Comparison of ENCODE assay signal across 9 mouse cellular contexts in genomic region chr8:111439189-111439588, GRCm38 (mm10). TPM values are rescaled to one million over a fixed set of nuclear protein-coding genes. Genes with fewer than 3 reads are reported as not detected.
DNase-seq lines count a peak whose midpoint lies in the region; ATAC-seq and TF ChIP-seq lines count a peak whose summit lies in the region.
"Had no signal": no experiment of that assay in that cellular context is flagged by ENCODE, and none has a peak within 500 bp of the region (broad histone marks: within the 10 kb centered on the region; RNA-seq: fewer than 3 reads in every experiment).

No protein-coding gene starts in this region.

- no peaks in the 10 kb centered on the region for H3K4me1 ChIP-seq in hindbrain, embryonic 11.5 days (replicated peaks; ENCODE audit: control insufficient read depth, insufficient read depth, low read length)
- no peaks in the 10 kb centered on the region for H3K4me1 ChIP-seq in hindbrain, embryonic 12.5 days
- peaks cover 2% of the 10 kb centered on the region; the same call in 1 of the 2 replicates for H3K4me1 ChIP-seq in testis, adult 2 months (ENCODE audit: control insufficient read depth, insufficient read depth, low read length)
- H3K4me1 ChIP-seq: embryonic facial prominence, embryonic 15.5 days had no signal

- intact Hi-C loops in left cerebral cortex, postnatal 14 days (cut with DNase I): loop anchor here (1.0 kb wide), 1 partner anchor 96 kb away; no protein-coding TSS in a partner anchor

- H3K36me3 ChIP-seq in hindbrain, embryonic 11.5 days (ENCODE audit: control insufficient read depth, insufficient read depth, low read length): no peaks in the 10 kb centered on the region
- no peaks in the 10 kb centered on the region for H3K36me3 ChIP-seq in hindbrain, embryonic 12.5 days
- H3K36me3 ChIP-seq in testis, adult 2 months (ENCODE audit: control insufficient read depth, insufficient read depth, low read length): no peaks in the 10 kb centered on the region
- H3K36me3 ChIP-seq: embryonic facial prominence, embryonic 15.5 days had no signal

- no peak overlapping the region for H3K4me2 ChIP-seq in hindbrain, embryonic 11.5 days (replicated peaks; ENCODE audit: low read depth, low read length)
- H3K4me2 ChIP-seq in hindbrain, embryonic 12.5 days (replicated peaks): no peak overlapping the region
- H3K4me2 ChIP-seq: embryonic facial prominence, embryonic 15.5 days had no signal

- no peaks in the 10 kb centered on the region for H3K27me3 ChIP-seq in hindbrain, embryonic 11.5 days (ENCODE audit: control insufficient read depth, insufficient read depth, low read length)
- H3K27me3 ChIP-seq in hindbrain, embryonic 12.5 days: no peaks in the 10 kb centered on the region
- H3K27me3 ChIP-seq in testis, adult 2 months (ENCODE audit: control insufficient read depth, insufficient read depth, low read length): no peaks in the 10 kb centered on the region
- H3K27me3 ChIP-seq: embryonic facial prominence, embryonic 15.5 days had no signal

- 0 out of 2 replicates have a peak, but pooled peaks have one; percentile 13 for TF ChIP-seq CTCF in testis, adult 2 months (IDR thresholded peaks at IDR 0.05; ENCODE audit: control insufficient read depth, insufficient read depth, insufficient replicate concordance, low read depth, low read length)

- peak; percentile 80 for DNase-seq in hindbrain, embryonic 11.5 days (ENCODE audit: low spot score)
- DNase-seq in c-Kit-positive CD71-positive TER-119-positive erythroid progenitor cells, embryonic 14.5 days (ENCODE audit: low spot score): peak; percentile 36
- peak; percentile 61 to 94 for DNase-seq in frontal cortex, adult 2 months (ENCODE audit: extremely low spot score in 1 of 2, low spot score in 1 of 2)
- DNase-seq in kidney, adult 11 months: peak; percentile 71
- DNase-seq in left cerebral cortex, postnatal 14 days (ENCODE audit: low spot score in 2 of 2): peak; percentile 87 to 90
- peak; percentile 84 for DNase-seq in naive thymus-derived CD4-positive, alpha-beta T cell, adult 2 months (ENCODE audit: low read depth)

- TF ChIP-seq POLR2A in testis, adult 2 months (IDR thresholded peaks at IDR 0.05; ENCODE audit: control insufficient read depth, low read depth, low read length): no peak

- no peak for ATAC-seq in hindbrain, embryonic 11.5 days (ENCODE audit: low FRiP score)
- ATAC-seq in hindbrain, embryonic 12.5 days (ENCODE audit: low FRiP score): no peak

- no peak overlapping the region for H3K4me3 ChIP-seq in hindbrain, embryonic 11.5 days (ENCODE audit: low read depth, low read length)
- H3K4me3 ChIP-seq in hindbrain, embryonic 12.5 days: no peak overlapping the region
- peak overlapping the region; percentile 50 for H3K4me3 ChIP-seq in testis, adult 2 months (ENCODE audit: control insufficient read depth, low read depth, low read length)
- H3K4me3 ChIP-seq: embryonic facial prominence, embryonic 15.5 days had no signal

- WGBS in hindbrain, embryonic 11.5 days: 26% methylated on average over 9 of the region's 9 CpGs
- WGBS in hindbrain, embryonic 12.5 days: 16% methylated on average over 9 of the region's 9 CpGs

- no peak overlapping the region for H3K27ac ChIP-seq in hindbrain, embryonic 11.5 days (ENCODE audit: low read depth, low read length)
- H3K27ac ChIP-seq in hindbrain, embryonic 12.5 days: no peak overlapping the region
- no peak overlapping the region for H3K27ac ChIP-seq in testis, adult 2 months (ENCODE audit: control insufficient read depth, insufficient read depth, low read depth, low read length)
- H3K27ac ChIP-seq: embryonic facial prominence, embryonic 15.5 days had no signal

- H3K9me3 ChIP-seq in hindbrain, embryonic 11.5 days (ENCODE audit: control insufficient read depth, low read length): no peaks in the 10 kb centered on the region
- no peaks in the 10 kb centered on the region for H3K9me3 ChIP-seq in hindbrain, embryonic 12.5 days (replicated peaks)
- H3K9me3 ChIP-seq: embryonic facial prominence, embryonic 15.5 days had no signal

- no peak overlapping the region for H3K9ac ChIP-seq in hindbrain, embryonic 11.5 days (ENCODE audit: low read depth, low read length)
- no peak overlapping the region for H3K9ac ChIP-seq in hindbrain, embryonic 12.5 days
- H3K9ac ChIP-seq: embryonic facial prominence, embryonic 15.5 days had no signal

RNA-seq across cellular contexts. Expression of gene Fa2h, which starts 45.6 kb away (rescaled TPM):
- polyA plus RNA-seq in hindbrain, embryonic 11.5 days (2014; fragmentation: Nextera tagmentation; extraction: Ambion mirVana): 0.15 TPM in 1 of 2 replicates, not detected in the other
- 0.12 TPM in 1 of 2 replicates, not detected in the other for polyA plus RNA-seq in hindbrain, embryonic 12.5 days (2016; fragmentation: Nextera tagmentation; extraction: Ambion mirVana)
- 25.6 and 28.7 TPM in 2 replicates for polyA plus RNA-seq in frontal cortex, adult 2 months (2012; rRNA removed)
- total RNA-seq in left cerebral cortex, postnatal 14 days (2021): 10 to 100 TPM; 13.0 to 20.0 TPM
- 100 and 111 TPM in 2 replicates for polyA plus RNA-seq in testis, adult 2 months (2012; rRNA removed)

Comparison
In these comparisons a context has a peak if more than half of its experiments do, and no peak if none do; other contexts are left out.
1. DNase-seq: peak in every context shown above with its lines; median percentile 88 in left cerebral cortex, postnatal 14 days; 84 in naive thymus-derived CD4-positive, alpha-beta T cell, adult 2 months; 80 in hindbrain, embryonic 11.5 days; 78 in frontal cortex, adult 2 months; 71 in kidney, adult 11 months; 36 in c-Kit-positive CD71-positive TER-119-positive erythroid progenitor cells, embryonic 14.5 days.
2. RNA of gene Fa2h, which starts 45.6 kb away (polyA plus RNA-seq): 100 to 111 TPM in testis, adult 2 months and 25.6 to 28.7 TPM in frontal cortex, adult 2 months; 0.12 TPM in hindbrain, embryonic 12.5 days and 0.15 TPM in hindbrain, embryonic 11.5 days; every median in the first group is over 10 times any median in the second.